Mouse (Mus musculus): ENCODE results near the gene Nck2. TPM values are rescaled to one million over a fixed set of nuclear protein-coding genes. Genes with fewer than 3 reads are reported as not detected.

Gene Nck2
- total RNA-seq, 2 experiments from 2014 or later: 18.6 to 24.1 TPM

- intact Hi-C loops (cut with DNase I; ENCODE audit: low total_unique reads): no loop called here
- no peak for DNase-seq
These were observed 155.1 kb downstream of the Nck2 start for GRCm38 (mm10) chr1:43599483-43599882.

- intact Hi-C loops (cut with DNase I; ENCODE audit: low total_unique reads): no loop called here
- DNase-seq: no peak
These were observed 156.7 kb downstream of the Nck2 start for GRCm38 (mm10) chr1:43601054-43601453.

GRCm38 (mm10) chr1:43615948-43616347 lies 171.6 kb downstream of the Nck2 start:
- DNase-seq: no peak
- intact Hi-C loops (cut with DNase I; ENCODE audit: low total_unique reads): no loop called here

Other genes with a start within 250 kb of the Nck2 start
- 10 to 100 TPM in 1 of 2 experiments, 1 to 10 TPM in 1; 6.5 to 11.0 TPM for gene Fhl2, start 247.6 kb upstream of the Nck2 start, total RNA-seq (2021)